Mouse (Mus musculus): ENCODE measurements around the gene Myh15. TPM values are rescaled to one million over a fixed set of nuclear protein-coding genes. Genes with fewer than 3 reads are reported as not detected.

The Myh15 gene
- total RNA-seq (2014; fragmentation: Nextera tagmentation) (0.40 TPM in 1 of 2 replicates, not detected in the other), total RNA-seq (2017) (not detected in 2 replicates)

GRCm38 (mm10) chr16:49057186-49057585, at the start of gene Myh15:
Gene Myh15, plus strand, starts transcription at chr16:49057486.
- ATAC-seq (replicated peaks; ENCODE audit: low FRiP score, low TSS enrichment, poor library complexity, severe bottlenecking): no peak

GRCm38 (mm10) chr16:49016620-49017332, 40.5 kb upstream of the Myh15 start:
- peak; percentile 79 for ATAC-seq (replicated peaks; ENCODE audit: low FRiP score, low TSS enrichment, poor library complexity, severe bottlenecking)

- no peak for ATAC-seq (replicated peaks; ENCODE audit: low FRiP score, low TSS enrichment, poor library complexity, severe bottlenecking)
Measured at GRCm38 (mm10) chr16:49035852-49036251, 21.4 kb upstream of the Myh15 start.

GRCm38 (mm10) chr16:49037771-49038170, 19.5 kb upstream of the Myh15 start:
- no peak for ATAC-seq (replicated peaks; ENCODE audit: low FRiP score, low TSS enrichment, poor library complexity, severe bottlenecking)

GRCm38 (mm10) chr16:49040554-49041221, 16.6 kb upstream of the Myh15 start:
- ATAC-seq (replicated peaks; ENCODE audit: low FRiP score, low TSS enrichment, poor library complexity, severe bottlenecking): no peak

- ATAC-seq (replicated peaks; ENCODE audit: low FRiP score, low TSS enrichment, poor library complexity, severe bottlenecking): no peak
Measured at GRCm38 (mm10) chr16:49049214-49049613, 8.1 kb upstream of the Myh15 start.

- no peak for ATAC-seq (replicated peaks; ENCODE audit: low FRiP score, low TSS enrichment, poor library complexity, severe bottlenecking)
Measured at GRCm38 (mm10) chr16:49069256-49069963, 12.1 kb downstream of the Myh15 start.

GRCm38 (mm10) chr16:49071316-49071715, 14.0 kb downstream of the Myh15 start:
- no peak for ATAC-seq (replicated peaks; ENCODE audit: low FRiP score, low TSS enrichment, poor library complexity, severe bottlenecking)

- ATAC-seq (replicated peaks; ENCODE audit: low FRiP score, low TSS enrichment, poor library complexity, severe bottlenecking): no peak
Measured at GRCm38 (mm10) chr16:49128015-49128414, 70.7 kb downstream of the Myh15 start.

GRCm38 (mm10) chr16:49156193-49156592, 98.9 kb downstream of the Myh15 start:
- ATAC-seq (replicated peaks; ENCODE audit: low FRiP score, low TSS enrichment, poor library complexity, severe bottlenecking): no peak

GRCm38 (mm10) chr16:49164349-49165137, 107.3 kb downstream of the Myh15 start:
- peak; percentile 90 for ATAC-seq (replicated peaks; ENCODE audit: low FRiP score, low TSS enrichment, poor library complexity, severe bottlenecking)

- no peak for ATAC-seq (replicated peaks; ENCODE audit: low FRiP score, low TSS enrichment, poor library complexity, severe bottlenecking)
Measured at GRCm38 (mm10) chr16:49165728-49166127, 108.4 kb downstream of the Myh15 start.

GRCm38 (mm10) chr16:49167325-49167724, 110.0 kb downstream of the Myh15 start:
- ATAC-seq (replicated peaks; ENCODE audit: low FRiP score, low TSS enrichment, poor library complexity, severe bottlenecking): no peak

GRCm38 (mm10) chr16:49175077-49175476, 117.8 kb downstream of the Myh15 start:
- no peak for ATAC-seq (replicated peaks; ENCODE audit: low FRiP score, low TSS enrichment, poor library complexity, severe bottlenecking)

- no peak for ATAC-seq (replicated peaks; ENCODE audit: low FRiP score, low TSS enrichment, poor library complexity, severe bottlenecking)
Measured at GRCm38 (mm10) chr16:49175729-49176395, 118.6 kb downstream of the Myh15 start.

- ATAC-seq (replicated peaks; ENCODE audit: low FRiP score, low TSS enrichment, poor library complexity, severe bottlenecking): no peak
Measured at GRCm38 (mm10) chr16:49193521-49193920, 136.2 kb downstream of the Myh15 start.

- no peak for ATAC-seq (replicated peaks; ENCODE audit: low FRiP score, low TSS enrichment, poor library complexity, severe bottlenecking)
Measured at GRCm38 (mm10) chr16:49193986-49194385, 136.7 kb downstream of the Myh15 start.

- ATAC-seq (replicated peaks; ENCODE audit: low FRiP score, low TSS enrichment, poor library complexity, severe bottlenecking): no peak
Measured at GRCm38 (mm10) chr16:49196290-49196689, 139.0 kb downstream of the Myh15 start.

GRCm38 (mm10) chr16:49197951-49198350, 140.7 kb downstream of the Myh15 start:
- no peak for ATAC-seq (replicated peaks; ENCODE audit: low FRiP score, low TSS enrichment, poor library complexity, severe bottlenecking)

Data from megakaryocyte-erythroid progenitor cell, adult 5-6 weeks (primary cell).